Mouse (Mus musculus): ENCODE measurements around the gene Sorcs2. TPM values are rescaled to one million over a fixed set of nuclear protein-coding genes. Genes with fewer than 3 reads are reported as not detected.

Gene Sorcs2
- polyA plus RNA-seq, 1 experiment from 2014 or later = 11.1 TPM

- no peak overlapping the region for H3K9ac ChIP-seq (replicated peaks; ENCODE audit: low read length)
- no peaks in the 10 kb centered on the region for H3K27me3 ChIP-seq (ENCODE audit: insufficient read depth, low read length)
- no peak overlapping the region for H3K27ac ChIP-seq (ENCODE audit: low read length)
- no peak overlapping the region for H3K4me2 ChIP-seq (replicated peaks; ENCODE audit: low read depth, low read length)
- no peaks in the 10 kb centered on the region for H3K9me3 ChIP-seq (ENCODE audit: low read length)
- 69% methylated on average over 5 of the region's 5 CpGs for WGBS
- H3K4me1 ChIP-seq (ENCODE audit: insufficient read depth, low read length) = peaks cover 13% of the 10 kb centered on the region
- H3K36me3 ChIP-seq (ENCODE audit: insufficient read depth, low read length) = no peaks in the 10 kb centered on the region
- no peak overlapping the region for H3K4me3 ChIP-seq (ENCODE audit: low read length)
- peak; percentile 62; the same call in 1 of the 2 replicates for ATAC-seq (ENCODE audit: low FRiP score, low TSS enrichment)
Observed at GRCm38 (mm10) chr5:36426404-36426803, 28.5 kb upstream of the Sorcs2 start.

GRCm38 (mm10) chr5:36424676-36425075 is 26.7 kb upstream of the Sorcs2 start:
- Histone ChIP-seq H3K9me3 (ENCODE audit: low read length) (no peaks in the 10 kb centered on the region), H3K4me3 (ENCODE audit: low read length) (no peak overlapping the region), H3K27me3 (ENCODE audit: insufficient read depth, low read length) (no peaks in the 10 kb centered on the region), H3K36me3 (ENCODE audit: insufficient read depth, low read length) (no peaks in the 10 kb centered on the region), H3K27ac (ENCODE audit: low read length) (no peak overlapping the region), H3K9ac (replicated peaks; ENCODE audit: low read length) (no peak overlapping the region), H3K4me2 (replicated peaks; ENCODE audit: low read depth, low read length) (no peak overlapping the region), H3K4me1 (ENCODE audit: insufficient read depth, low read length) (peaks cover 13% of the 10 kb centered on the region)
- ATAC-seq (ENCODE audit: low FRiP score, low TSS enrichment) = peak; percentile 64; the same call in 1 of the 2 replicates

- H3K9ac ChIP-seq (replicated peaks; ENCODE audit: low read length) = no peak overlapping the region
- ATAC-seq (ENCODE audit: low FRiP score, low TSS enrichment) = no peak
- no peaks in the 10 kb centered on the region for H3K36me3 ChIP-seq (ENCODE audit: insufficient read depth, low read length)
- H3K4me3 ChIP-seq (ENCODE audit: low read length) = no peak overlapping the region
- H3K27me3 ChIP-seq (ENCODE audit: insufficient read depth, low read length) = no peaks in the 10 kb centered on the region
- H3K27ac ChIP-seq (ENCODE audit: low read length) = no peak overlapping the region
- no peak overlapping the region for H3K4me2 ChIP-seq (replicated peaks; ENCODE audit: low read depth, low read length)
- H3K4me1 ChIP-seq (ENCODE audit: insufficient read depth, low read length) = peaks cover 7% of the 10 kb centered on the region
- no peaks in the 10 kb centered on the region for H3K9me3 ChIP-seq (ENCODE audit: low read length)
Observed at GRCm38 (mm10) chr5:36422689-36423088, 24.8 kb upstream of the Sorcs2 start.

GRCm38 (mm10) chr5:36419861-36420260 is 21.9 kb upstream of the Sorcs2 start:
- H3K27ac ChIP-seq (ENCODE audit: low read length) = no peak overlapping the region
- no peak overlapping the region for H3K4me2 ChIP-seq (replicated peaks; ENCODE audit: low read depth, low read length)
- H3K36me3 ChIP-seq (ENCODE audit: insufficient read depth, low read length) = no peaks in the 10 kb centered on the region
- ATAC-seq (ENCODE audit: low FRiP score, low TSS enrichment) = no peak
- H3K9ac ChIP-seq (replicated peaks; ENCODE audit: low read length) = no peak overlapping the region
- no peaks in the 10 kb centered on the region for H3K9me3 ChIP-seq (ENCODE audit: low read length)
- no peak overlapping the region for H3K4me3 ChIP-seq (ENCODE audit: low read length)
- WGBS = 72% methylated on average over 3 of the region's 3 CpGs
- H3K4me1 ChIP-seq (ENCODE audit: insufficient read depth, low read length) = no peaks in the 10 kb centered on the region
- H3K27me3 ChIP-seq (ENCODE audit: insufficient read depth, low read length) = no peaks in the 10 kb centered on the region

- WGBS = 53% methylated on average over 6 of the region's 6 CpGs
- Histone ChIP-seq H3K4me2 (replicated peaks; ENCODE audit: low read depth, low read length) (no peak overlapping the region), H3K4me1 (ENCODE audit: insufficient read depth, low read length) (no peaks in the 10 kb centered on the region), H3K36me3 (ENCODE audit: insufficient read depth, low read length) (no peaks in the 10 kb centered on the region), H3K27me3 (ENCODE audit: insufficient read depth, low read length) (no peaks in the 10 kb centered on the region), H3K9ac (replicated peaks; ENCODE audit: low read length) (no peak overlapping the region), H3K4me3 (ENCODE audit: low read length) (no peak overlapping the region), H3K9me3 (ENCODE audit: low read length) (no peaks in the 10 kb centered on the region; the same call in 1 of the 2 replicates), H3K27ac (ENCODE audit: low read length) (no peak overlapping the region)
- 0 out of 2 replicates have a peak, but pooled peaks have one; percentile 49 for ATAC-seq (ENCODE audit: low FRiP score, low TSS enrichment)
Observed at GRCm38 (mm10) chr5:36414712-36415331, 16.9 kb upstream of the Sorcs2 start.

- Histone ChIP-seq H3K27ac (ENCODE audit: low read length) (no peak overlapping the region), H3K27me3 (ENCODE audit: insufficient read depth, low read length) (peaks cover 3% of the 10 kb centered on the region; the same call in 1 of the 2 replicates), H3K9ac (replicated peaks; ENCODE audit: low read length) (no peak overlapping the region), H3K36me3 (ENCODE audit: insufficient read depth, low read length) (no peaks in the 10 kb centered on the region), H3K9me3 (ENCODE audit: low read length) (no peaks in the 10 kb centered on the region), H3K4me1 (ENCODE audit: insufficient read depth, low read length) (peaks cover 28% of the 10 kb centered on the region), H3K4me3 (ENCODE audit: low read length) (no peak overlapping the region), H3K4me2 (replicated peaks; ENCODE audit: low read depth, low read length) (0 out of 2 replicates have a peak overlapping the region, but pooled peaks have one; percentile 99)
- peak; percentile 46; the same call in 1 of the 2 replicates for ATAC-seq (ENCODE audit: low FRiP score, low TSS enrichment)
- WGBS = 8% methylated on average over 18 of the region's 18 CpGs
Observed at GRCm38 (mm10) chr5:36398463-36399364, 775 bp upstream of the Sorcs2 start.

- peak overlapping the region; percentile 99 for H3K4me2 ChIP-seq (replicated peaks; ENCODE audit: low read depth, low read length)
- no peaks in the 10 kb centered on the region for H3K36me3 ChIP-seq (ENCODE audit: insufficient read depth, low read length)
- H3K9ac ChIP-seq (replicated peaks; ENCODE audit: low read length) = peak overlapping the region; percentile 87
- no peak overlapping the region for H3K27ac ChIP-seq (ENCODE audit: low read length)
- H3K9me3 ChIP-seq (ENCODE audit: low read length) = no peaks in the 10 kb centered on the region
- peaks cover 28% of the 10 kb centered on the region for H3K4me1 ChIP-seq (ENCODE audit: insufficient read depth, low read length)
- ATAC-seq (ENCODE audit: low FRiP score, low TSS enrichment) = 0 out of 2 replicates have a peak, but pooled peaks have one; percentile 11
- WGBS = under 1% methylated on average over 36 of the region's 36 CpGs
- peaks cover 3% of the 10 kb centered on the region; the same call in 1 of the 2 replicates for H3K27me3 ChIP-seq (ENCODE audit: insufficient read depth, low read length)
- H3K4me3 ChIP-seq (ENCODE audit: low read length) = peak overlapping the region; percentile 79
Observed at GRCm38 (mm10) chr5:36397384-36397759, 567 bp downstream of the Sorcs2 start.

- H3K27ac ChIP-seq (ENCODE audit: low read length) = no peak overlapping the region
- WGBS = 7% methylated on average over 18 of the region's 18 CpGs
- no peak for ATAC-seq (ENCODE audit: low FRiP score, low TSS enrichment)
Observed at GRCm38 (mm10) chr5:36396491-36397383, 1.2 kb downstream of the Sorcs2 start.

GRCm38 (mm10) chr5:36396011-36396410 is 1.9 kb downstream of the Sorcs2 start:
- Histone ChIP-seq H3K27me3 (ENCODE audit: insufficient read depth, low read length) (peaks cover 3% of the 10 kb centered on the region; the same call in 1 of the 2 replicates), H3K4me1 (ENCODE audit: insufficient read depth, low read length) (peaks cover 28% of the 10 kb centered on the region), H3K9me3 (ENCODE audit: low read length) (no peaks in the 10 kb centered on the region), H3K4me2 (replicated peaks; ENCODE audit: low read depth, low read length) (peak overlapping the region; percentile 99), H3K4me3 (ENCODE audit: low read length) (peak overlapping the region; percentile 79; the same call in 1 of the 2 replicates), H3K36me3 (ENCODE audit: insufficient read depth, low read length) (no peaks in the 10 kb centered on the region), H3K27ac (ENCODE audit: low read length) (no peak overlapping the region), H3K9ac (replicated peaks; ENCODE audit: low read length) (no peak overlapping the region)
- WGBS = 67% methylated on average over 3 of the region's 3 CpGs
- no peak for ATAC-seq (ENCODE audit: low FRiP score, low TSS enrichment)

More at GRCm38 (mm10) chr5:36396491-36397383, 1.2 kb downstream of the Sorcs2 start:
- Histone ChIP-seq H3K4me3 (ENCODE audit: low read length) (peak overlapping the region; percentile 79), H3K4me1 (ENCODE audit: insufficient read depth, low read length) (peaks cover 28% of the 10 kb centered on the region), H3K9ac (replicated peaks; ENCODE audit: low read length) (peak overlapping the region; percentile 87), H3K27me3 (ENCODE audit: insufficient read depth, low read length) (peaks cover 3% of the 10 kb centered on the region; the same call in 1 of the 2 replicates), H3K9me3 (ENCODE audit: low read length) (no peaks in the 10 kb centered on the region), H3K4me2 (replicated peaks; ENCODE audit: low read depth, low read length) (peak overlapping the region; percentile 99), H3K36me3 (ENCODE audit: insufficient read depth, low read length) (no peaks in the 10 kb centered on the region)
